Mouse (Mus musculus) T-helper 2 cell (primary cell): Measurements from ENCODE around the gene Pomc.

Source experiments
- in situ Hi-C: fragments of 300-600 bp; cut with MboI, MseI; formaldehyde crosslinking; loops from one replicate; pipeline ENCODE4 v1.15.1; 2025; ENCODE audit warnings: high pct_unique_total_duplicates

The Pomc gene

GRCm38 (mm10) chr12:3968380-3968779 is 13.6 kb downstream of the Pomc start:
- in situ Hi-C loops, result no loop called here

GRCm38 (mm10) chr12:3973169-3973568 is 18.4 kb downstream of the Pomc start:
- in situ Hi-C loops, result loop anchor here (10.0 kb wide), 1 partner anchor 952 kb away; no protein-coding TSS in a partner anchor

- in situ Hi-C loops, result loop anchor here (5.0 kb wide), 1 partner anchor 96 kb away; no protein-coding TSS in a partner anchor
Observed at GRCm38 (mm10) chr12:3980991-3981349, 26.2 kb downstream of the Pomc start.

- in situ Hi-C loops, result loop anchor here (5.0 kb wide), 1 partner anchor 96 kb away; no protein-coding TSS in a partner anchor
Observed at GRCm38 (mm10) chr12:3981350-3982131, 26.8 kb downstream of the Pomc start.

- in situ Hi-C loops, result loop anchor here (5.0 kb wide), 1 partner anchor 95 kb away; no protein-coding TSS in a partner anchor
Observed at GRCm38 (mm10) chr12:3982257-3982656, 27.5 kb downstream of the Pomc start.

GRCm38 (mm10) chr12:3983736-3984135 is 29.0 kb downstream of the Pomc start:
- in situ Hi-C loops, result loop anchor here (5.0 kb wide), 1 partner anchor 94 kb away; no protein-coding TSS in a partner anchor

GRCm38 (mm10) chr12:3984446-3984845 is 29.7 kb downstream of the Pomc start:
- in situ Hi-C loops, result loop anchor here (5.0 kb wide), 1 partner anchor 93 kb away; no protein-coding TSS in a partner anchor

GRCm38 (mm10) chr12:3989943-3990342 is 35.2 kb downstream of the Pomc start:
- in situ Hi-C loops, result no loop called here

- in situ Hi-C loops, result no loop called here
Observed at GRCm38 (mm10) chr12:3991047-3991446, 36.3 kb downstream of the Pomc start.

- in situ Hi-C loops, result no loop called here
Observed at GRCm38 (mm10) chr12:3996749-3997148, 42.0 kb downstream of the Pomc start.

- in situ Hi-C loops, result no loop called here
Observed at GRCm38 (mm10) chr12:4000406-4000805, 45.7 kb downstream of the Pomc start.

- in situ Hi-C loops, result no loop called here
Observed at GRCm38 (mm10) chr12:4004648-4005047, 49.9 kb downstream of the Pomc start.

GRCm38 (mm10) chr12:4006079-4006478 is 51.3 kb downstream of the Pomc start:
- in situ Hi-C loops, result no loop called here

GRCm38 (mm10) chr12:4007181-4007580 is 52.4 kb downstream of the Pomc start:
- in situ Hi-C loops, result no loop called here

GRCm38 (mm10) chr12:4007766-4008165 is 53.0 kb downstream of the Pomc start:
- in situ Hi-C loops, result no loop called here

- in situ Hi-C loops, result no loop called here
Observed at GRCm38 (mm10) chr12:4008731-4009130, 54.0 kb downstream of the Pomc start.
